Mouse (Mus musculus) MEL (cell line): ENCODE data around the gene 4931414P19Rik. TPM values are rescaled to one million over a fixed set of nuclear protein-coding genes. Genes with fewer than 3 reads are reported as not detected.

ENCODE experiments used
- DNase-seq: peaks from one replicate; pipeline ENCODE4 v3.0.0; 2011; ENCODE audit warnings: low read depth, low spot score
- H3K27ac ChIP-seq: 2 replicates; pipeline ENCODE4 v1.5.1; 2012; ENCODE audit warnings: low read depth, mild to moderate bottlenecking, control low read depth, low read length, moderate library complexity; ENCODE audit not compliant: control insufficient read depth
- H3K27me3 ChIP-seq, 2 experiments: fragments of 150-350 bp in 1 of 2; sonication (generic) in 1 of 2; 2 replicates each; pipeline ENCODE4 v1.6.1; 2012; ENCODE audit warnings: low read length in 2 of 2, mild to moderate bottlenecking in 2 of 2, improper control_type of control experiment in 1 of 2, moderate library complexity in 1 of 2; ENCODE audit not compliant: insufficient read depth in 2 of 2, control insufficient read depth in 1 of 2
- H3K36me3 ChIP-seq, 2 experiments: 2 replicates each; pipeline ENCODE4 v1.6.1; 2012 to 2014; ENCODE audit warnings: low read length in 2 of 2, improper control_type of control experiment in 1 of 2, inconsistent platforms in 1 of 2, mild to moderate bottlenecking in 1 of 2; ENCODE audit not compliant: insufficient read depth in 2 of 2, control insufficient read depth in 1 of 2
- H3K4me1 ChIP-seq, 2 experiments: fragments of 150-350 bp in 1 of 2; sonication (generic) in 1 of 2; 2 replicates each; pipeline ENCODE4 v1.6.1; 2012; ENCODE audit warnings: low read length in 2 of 2, improper control_type of control experiment in 1 of 2, mild to moderate bottlenecking in 1 of 2; ENCODE audit not compliant: insufficient read depth in 2 of 2, control insufficient read depth in 1 of 2
- H3K4me3 ChIP-seq, 2 experiments: fragments of 150-350 bp in 1 of 2; sonication (generic) in 1 of 2; 2 replicates each; pipeline ENCODE4 v1.5.1; 2012; ENCODE audit warnings: low read depth in 2 of 2, low read length in 2 of 2, mild to moderate bottlenecking in 2 of 2, moderate library complexity in 2 of 2, control low read depth in 1 of 2, improper control_type of control experiment in 1 of 2; ENCODE audit not compliant: control insufficient read depth in 1 of 2, insufficient read depth in 1 of 2
- H3K79me2 ChIP-seq: 2 replicates; pipeline ENCODE4 v1.6.1; 2012; ENCODE audit warnings: mild to moderate bottlenecking, low read length, moderate library complexity; ENCODE audit not compliant: control insufficient read depth, poor library complexity, insufficient read depth
- H3K9ac ChIP-seq: 2 replicates; pipeline ENCODE4 v1.6.1; 2012; ENCODE audit warnings: low read depth, mild to moderate bottlenecking, control low read depth, low read length, moderate library complexity; ENCODE audit not compliant: control insufficient read depth, poor library complexity, severe bottlenecking
- H3K9me3 ChIP-seq: fragments of 150-350 bp; sonication (generic); replicated peaks from 2 replicates; pipeline ENCODE4 v1.6.1; 2012; ENCODE audit warnings: mild to moderate bottlenecking, low read length, improper control_type of control experiment, moderate library complexity; ENCODE audit not compliant: insufficient read depth
- BHLHE40 ChIP-seq: IDR thresholded peaks from 2 replicates; pipeline ENCODE4 v1.6.1; 2012; ENCODE audit warnings: low read depth, mild to moderate bottlenecking, inconsistent platforms, low read length, improper control_type of control experiment, borderline replicate concordance
- CHD2 ChIP-seq: IDR thresholded peaks from 2 replicates; pipeline ENCODE4 v1.6.1; 2011; ENCODE audit warnings: low read length, improper control_type of control experiment
- CTCF ChIP-seq, 3 experiments: IDR thresholded peaks in 2 of 3; conservative IDR thresholded peaks in 1 of 3; 2 replicates each; pipeline ENCODE4 v1.5.1; 2011 to 2012; ENCODE audit warnings: low read length in 3 of 3, low read depth in 2 of 3, mild to moderate bottlenecking in 2 of 3, improper control_type of control experiment in 1 of 3, inconsistent platforms in 1 of 3, mixed read lengths in 1 of 3, moderate library complexity in 1 of 3; ENCODE audit not compliant: control insufficient read depth in 1 of 3, insufficient read depth in 1 of 3, poor library complexity in 1 of 3, severe bottlenecking in 1 of 3
- E2F4 ChIP-seq: IDR thresholded peaks from 2 replicates; pipeline ENCODE4 v1.6.1; 2011; ENCODE audit warnings: low read depth, low read length, improper control_type of control experiment, borderline replicate concordance
- EP300 ChIP-seq, 2 experiments: IDR thresholded peaks; 2 replicates each; pipeline ENCODE4 v1.6.1; 2011; ENCODE audit warnings: improper control_type of control experiment in 2 of 2, low read length in 2 of 2, low read depth in 1 of 2, mild to moderate bottlenecking in 1 of 2
- ETS1 ChIP-seq: IDR thresholded peaks from 2 replicates; pipeline ENCODE4 v1.6.1; 2012; ENCODE audit warnings: low read depth, mild to moderate bottlenecking, inconsistent platforms, low read length, improper control_type of control experiment, moderate library complexity
- GABPA ChIP-seq: IDR thresholded peaks from 2 replicates; pipeline ENCODE4 v1.6.1; 2012; ENCODE audit warnings: low read depth, mild to moderate bottlenecking, inconsistent platforms, low read length, improper control_type of control experiment, moderate library complexity
- GATA1 ChIP-seq: IDR thresholded peaks from 2 replicates; pipeline ENCODE4 v1.6.1; 2011; ENCODE audit warnings: low read depth, low read length, improper control_type of control experiment
- HCFC1 ChIP-seq: IDR thresholded peaks from 2 replicates; pipeline ENCODE4 v1.6.1; 2012; ENCODE audit warnings: low read depth, mild to moderate bottlenecking, inconsistent platforms, low read length, improper control_type of control experiment, moderate library complexity
- JUND ChIP-seq: IDR thresholded peaks from 2 replicates; pipeline ENCODE4 v1.6.1; 2011; ENCODE audit warnings: low read depth, mild to moderate bottlenecking, improper control_type of control experiment, low read length
- KAT2A ChIP-seq: conservative IDR thresholded peaks from 2 replicates; pipeline ENCODE4 v1.6.1; 2012; ENCODE audit warnings: low read depth, low read length, improper control_type of control experiment, inconsistent platforms
- MAFK ChIP-seq: IDR thresholded peaks from 2 replicates; pipeline ENCODE4 v1.6.1; 2011; ENCODE audit warnings: low read depth, mild to moderate bottlenecking, low read length, improper control_type of control experiment, borderline replicate concordance
- MAX ChIP-seq: IDR thresholded peaks from 2 replicates; pipeline ENCODE4 v1.6.1; 2011; ENCODE audit warnings: low read length, improper control_type of control experiment
- MEF2A ChIP-seq: IDR thresholded peaks from 2 replicates; pipeline ENCODE4 v1.6.1; 2014; ENCODE audit warnings: low read depth, mild to moderate bottlenecking, inconsistent platforms, low read length, improper control_type of control experiment; ENCODE audit not compliant: poor library complexity, insufficient replicate concordance, severe bottlenecking; ENCODE audit errors: extremely low read depth
- MXI1 ChIP-seq: IDR thresholded peaks from 2 replicates; pipeline ENCODE4 v1.6.1; 2011; ENCODE audit warnings: mild to moderate bottlenecking, low read depth, low read length, improper control_type of control experiment
- MYC ChIP-seq: IDR thresholded peaks from 2 replicates; pipeline ENCODE4 v1.6.1; 2011; ENCODE audit warnings: low read depth, mild to moderate bottlenecking, low read length, improper control_type of control experiment, moderate library complexity
- NELFE ChIP-seq: IDR thresholded peaks from 2 replicates; pipeline ENCODE4 v1.6.1; 2011; ENCODE audit warnings: low read depth, low read length, improper control_type of control experiment
- POLR2AphosphoS2 ChIP-seq: IDR thresholded peaks from 2 replicates; pipeline ENCODE4 v1.6.1; 2011; ENCODE audit warnings: low read length, improper control_type of control experiment
- POLR2AphosphoS5 ChIP-seq: IDR thresholded peaks from 2 replicates; pipeline ENCODE4 v1.6.1; 2012; ENCODE audit warnings: low read depth, borderline replicate concordance, mild to moderate bottlenecking, inconsistent platforms, low read length, moderate library complexity, mixed read lengths
- RAD21 ChIP-seq: IDR thresholded peaks from 2 replicates; pipeline ENCODE4 v1.6.1; 2011; ENCODE audit warnings: mild to moderate bottlenecking, low read depth, low read length, improper control_type of control experiment
- RCOR1 ChIP-seq: IDR thresholded peaks from 2 replicates; pipeline ENCODE4 v1.6.1; 2012; ENCODE audit warnings: low read depth, mild to moderate bottlenecking, inconsistent platforms, low read length, improper control_type of control experiment
- SMC3 ChIP-seq: IDR thresholded peaks from 2 replicates; pipeline ENCODE4 v1.6.1; 2011; ENCODE audit warnings: low read depth, low read length, improper control_type of control experiment
- TBP ChIP-seq: IDR thresholded peaks from 2 replicates; pipeline ENCODE4 v1.8.0; 2011; ENCODE audit warnings: low read depth, low read length, improper control_type of control experiment
- UBTF ChIP-seq: IDR thresholded peaks from 2 replicates; pipeline ENCODE4 v1.6.1; 2012; ENCODE audit warnings: low read depth, mild to moderate bottlenecking, inconsistent platforms, low read length, improper control_type of control experiment, moderate library complexity, borderline replicate concordance; ENCODE audit not compliant: insufficient read depth
- USF1 ChIP-seq: IDR thresholded peaks from 2 replicates; pipeline ENCODE4 v1.6.1; 2014; ENCODE audit warnings: low read depth, mild to moderate bottlenecking, inconsistent platforms, low read length, improper control_type of control experiment, moderate library complexity
- USF2 ChIP-seq, 2 experiments: IDR thresholded peaks; 2 replicates each; pipeline ENCODE4 v1.6.1; 2011 to 2012; ENCODE audit warnings: improper control_type of control experiment in 2 of 2, low read length in 2 of 2, borderline replicate concordance in 1 of 2, inconsistent platforms in 1 of 2, low read depth in 1 of 2, mild to moderate bottlenecking in 1 of 2; ENCODE audit not compliant: insufficient read depth in 1 of 2
- ZC3H11A ChIP-seq: IDR thresholded peaks from 2 replicates; pipeline ENCODE4 v1.6.1; 2012; ENCODE audit warnings: low read depth, mild to moderate bottlenecking, inconsistent platforms, low read length, improper control_type of control experiment
- ZMIZ1 ChIP-seq: IDR thresholded peaks from 2 replicates; pipeline ENCODE4 v1.6.1; 2012; ENCODE audit warnings: low read depth, mild to moderate bottlenecking, inconsistent platforms, low read length, improper control_type of control experiment, moderate library complexity
- ZNF384 ChIP-seq: IDR thresholded peaks from 2 replicates; pipeline ENCODE4 v1.6.1; 2012; ENCODE audit warnings: low read depth, mild to moderate bottlenecking, inconsistent platforms, low read length, improper control_type of control experiment
- polyA plus RNA-seq, 2 experiments: library from polyadenylated mRNA; stranded (reverse) in 1 of 2; unstranded in 1 of 2; fragments of >175 nt in 1 of 2; fragments of >200 nt in 1 of 2; gene quantifications; 2 replicates each; pipeline versions ENCODE4 v1.2.1 to v1.2.4; 2012; ENCODE audit warnings: low replicate concordance in 2 of 2, low read depth in 1 of 2; ENCODE audit not compliant: insufficient read length in 2 of 2, insufficient read depth in 1 of 2, missing spikeins in 1 of 2
- total RNA-seq: library from RNA; depleted of rRNA; stranded (reverse); fragments of 300-350 nt; gene quantifications from 2 replicates; pipeline ENCODE4 v1.2.3, GENCODE M21; 2012

The 4931414P19Rik gene
- total and polyA plus RNA-seq, 3 experiments, result 1.9 to 4.8 TPM; not detected in 1

GRCm38 (mm10) chr14:54636954-54637353 lies 31.2 kb upstream of the 4931414P19Rik start:
- TF ChIP-seq ZMIZ1 (no peak), SMC3 (peak; percentile 69), HCFC1 (no peak), GATA1 (no peak), E2F4 (no peak), MAX (no peak), MXI1 (no peak), POLR2AphosphoS5 (no peak), CTCF (IDR thresholded peaks at IDR 0.05 in 2 of 3, conservative IDR thresholded peaks at IDR 0.05 in 1 of 3; ENCODE audit: control insufficient read depth in 1 of 3, insufficient read depth in 1 of 3, low read depth in 2 of 3, low read length in 3 of 3, poor library complexity in 1 of 3, severe bottlenecking in 1 of 3) (peak; percentile 79 to 99 (median 88)), KAT2A (no peak), RAD21 (peak; percentile 30), ZC3H11A (peak; percentile 34; the same call in 1 of the 2 replicates), MYC (no peak), RCOR1 (no peak), NELFE (no peak), BHLHE40 (no peak), ETS1 (no peak), POLR2AphosphoS2 (no peak)
- TF ChIP-seq, all 39 proteins: peak for 4
- no peak overlapping the region for H3K9ac ChIP-seq
- no peaks in the 10 kb centered on the region; the same call in 1 of the 2 replicates for H3K79me2 ChIP-seq
- no peak overlapping the region for H3K4me3 ChIP-seq
- no peaks in the 10 kb centered on the region for H3K27me3 ChIP-seq
- peak; percentile 61 for DNase-seq
- no peaks in the 10 kb centered on the region for H3K9me3 ChIP-seq
- H3K27ac ChIP-seq, result no peak overlapping the region
- no peaks in the 10 kb centered on the region for H3K36me3 ChIP-seq
- peaks cover 4% of the 10 kb centered on the region in 2 experiments; a peak in 2 of 4 replicates for H3K4me1 ChIP-seq

GRCm38 (mm10) chr14:54634182-54634581 lies 28.4 kb upstream of the 4931414P19Rik start:
- Histone ChIP-seq H3K27ac (no peak overlapping the region), H3K4me1 (peaks cover 4 to 17% of the 10 kb centered on the region in 2 experiments), H3K27me3 (no peaks in the 10 kb centered on the region), H3K79me2 (no peaks in the 10 kb centered on the region), H3K9me3 (no peaks in the 10 kb centered on the region)
- no peak for TF ChIP-seq JUND
- TF ChIP-seq USF2 (IDR thresholded peaks at IDR 0.05; ENCODE audit: borderline replicate concordance in 1 of 2, insufficient read depth in 1 of 2, low read depth in 1 of 2, low read length in 2 of 2), result no peak
- no peak for TF ChIP-seq UBTF
- no peak for TF ChIP-seq GABPA
- TF ChIP-seq ZMIZ1, result no peak
- no peak for TF ChIP-seq CHD2
- no peak for TF ChIP-seq MAFK
- TF ChIP-seq RCOR1, result no peak
- TF ChIP-seq MEF2A, result no peak
- TF ChIP-seq POLR2AphosphoS5, result no peak
- no peak for TF ChIP-seq BHLHE40
- no peak for TF ChIP-seq ZC3H11A
- TF ChIP-seq EP300 (IDR thresholded peaks at IDR 0.05; ENCODE audit: low read depth in 1 of 2, low read length in 2 of 2), result no peak
- peak; percentile 10 to 45 (median 43); a peak in 4 of 6 replicates for TF ChIP-seq CTCF (IDR thresholded peaks at IDR 0.05 in 2 of 3, conservative IDR thresholded peaks at IDR 0.05 in 1 of 3; ENCODE audit: control insufficient read depth in 1 of 3, insufficient read depth in 1 of 3, low read depth in 2 of 3, low read length in 3 of 3, poor library complexity in 1 of 3, severe bottlenecking in 1 of 3)
- TF ChIP-seq USF1, result no peak
- TF ChIP-seq TBP, result no peak
- no peak for TF ChIP-seq ZNF384
- TF ChIP-seq SMC3, result peak; percentile 21; the same call in 1 of the 2 replicates
- TF ChIP-seq RAD21, result peak; percentile 9
- TF ChIP-seq, all 39 proteins: peak for 3
- no peak for DNase-seq
- no peak overlapping the region for H3K4me3 ChIP-seq
- peaks cover 0 to 11% of the 10 kb centered on the region in 2 experiments; a peak in 2 of 4 replicates for H3K36me3 ChIP-seq
- no peak overlapping the region for H3K9ac ChIP-seq
